Mouse (Mus musculus): Measurements from ENCODE around the gene Dnhd1.
A peak's percentile ranks its signal among the peaks of the same experiment; 100 is the strongest.
"Not testable (repeated sequence)": the region's sequence is repeated elsewhere in the genome, so short reads cannot be mapped to it uniquely, and the experiment has no call there.

Dnhd1 gene

DNA sequence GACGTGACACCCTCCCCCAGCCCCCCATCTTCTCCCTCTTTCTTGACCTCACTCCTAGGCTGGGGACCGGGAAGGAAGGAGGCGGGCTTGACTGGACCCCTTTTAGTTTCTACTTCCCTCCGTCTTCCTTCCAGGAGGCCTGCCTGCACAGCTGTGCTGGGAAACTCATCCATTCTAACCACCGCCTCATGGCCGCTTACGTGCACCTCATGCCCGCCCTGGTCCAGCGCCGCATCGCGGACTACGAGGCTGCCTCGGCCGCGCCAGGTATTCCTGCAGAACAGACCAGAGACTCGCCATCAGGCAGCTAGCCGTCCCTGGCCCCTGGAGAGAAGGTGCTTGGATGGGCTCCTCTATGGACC, 9.8 kb upstream of the Dnhd1 start:
- DNase-seq: no peak

DNA sequence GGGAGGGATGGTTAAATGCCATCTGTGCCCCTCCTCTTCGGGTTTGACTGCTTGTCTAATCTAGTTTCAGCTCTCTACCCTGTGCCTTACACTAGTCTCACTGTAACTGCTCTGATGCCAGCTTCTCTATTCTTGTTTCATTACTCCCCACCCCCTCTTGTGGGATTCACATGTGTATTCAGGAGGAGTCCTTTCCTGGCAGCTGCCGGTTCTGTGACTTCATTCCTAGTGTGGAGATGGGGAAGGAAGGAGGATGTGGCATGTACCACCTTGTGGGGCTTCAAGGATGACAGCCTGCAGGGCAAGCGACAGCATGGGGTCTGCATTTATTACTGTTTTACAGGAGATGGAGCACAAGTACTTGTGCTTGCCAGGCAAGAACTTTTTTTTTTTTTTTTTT, 8.7 kb upstream of the Dnhd1 start:
- DNase-seq: no peak

DNA sequence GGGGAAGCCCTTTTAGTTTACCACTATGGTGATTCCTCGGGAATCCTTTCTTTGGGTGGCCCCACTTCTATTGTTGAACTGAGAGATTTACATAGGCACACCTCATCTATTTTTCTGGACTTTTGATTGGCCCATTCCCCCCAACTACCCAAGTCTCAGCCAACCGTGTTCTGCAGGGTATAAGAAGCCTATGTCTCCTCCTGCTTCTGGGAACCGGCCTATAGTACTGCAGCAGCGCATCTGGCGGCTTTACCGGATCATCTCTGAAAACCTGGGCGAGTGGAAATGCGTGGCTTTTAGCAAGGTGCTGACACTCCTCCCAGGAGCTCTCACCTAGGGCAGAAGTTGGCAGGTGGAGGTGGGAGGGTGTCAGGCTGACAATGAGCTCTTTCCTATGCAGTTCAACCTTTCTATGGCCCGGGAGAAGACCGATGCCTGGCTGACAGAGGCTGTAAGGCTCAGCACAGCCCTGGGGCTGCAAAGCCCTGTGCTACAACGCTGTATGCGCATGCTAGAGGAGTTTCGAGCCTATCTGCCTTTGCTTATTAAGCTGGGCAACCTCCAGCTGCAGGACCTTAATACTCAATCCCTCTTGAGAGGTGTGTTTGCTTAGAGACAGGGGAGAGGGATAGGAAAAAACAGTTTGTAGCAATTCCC, 35.0 kb downstream of the Dnhd1 start:
- no peak for DNase-seq

DNA sequence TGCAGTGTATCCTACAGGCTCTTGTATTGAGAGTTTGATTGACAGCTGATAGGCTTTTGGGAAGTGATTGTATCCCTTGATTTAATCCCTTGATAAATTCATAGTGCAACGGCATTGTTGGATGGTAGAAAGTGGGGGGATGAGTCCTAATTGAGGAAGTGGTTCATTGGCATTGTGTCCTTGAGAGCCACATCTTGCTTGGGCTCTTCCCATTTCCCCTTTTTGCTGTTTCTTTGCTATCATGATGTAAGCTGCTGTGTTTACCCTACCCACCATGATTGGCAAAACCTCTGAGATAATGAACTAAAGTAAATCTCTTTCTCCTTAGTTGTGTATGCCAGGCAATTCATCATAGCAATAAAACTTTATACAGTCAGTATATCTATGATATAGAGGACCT, 40.2 kb downstream of the Dnhd1 start:
- no peak for DNase-seq

DNA sequence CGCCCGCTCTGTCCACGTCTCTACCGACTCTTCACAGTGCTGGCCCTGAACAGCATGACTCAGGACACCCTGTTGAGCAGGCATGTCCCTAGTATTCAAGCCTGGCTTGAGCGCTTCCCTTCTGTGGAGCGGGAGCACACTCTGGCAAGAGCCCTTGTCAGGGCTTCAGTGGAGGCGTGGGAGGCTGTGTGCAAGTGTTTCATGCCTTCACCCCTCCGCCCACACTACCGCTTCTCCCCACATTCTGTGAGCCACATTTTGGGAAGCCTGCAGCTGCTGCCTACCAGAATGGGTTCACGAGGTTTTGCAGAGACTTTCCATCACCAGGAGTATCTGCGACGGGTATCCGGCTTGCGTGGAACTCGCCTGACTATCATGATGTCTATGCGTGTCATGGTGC, 52.6 kb downstream of the Dnhd1 start:
- no peak for DNase-seq

DNA sequence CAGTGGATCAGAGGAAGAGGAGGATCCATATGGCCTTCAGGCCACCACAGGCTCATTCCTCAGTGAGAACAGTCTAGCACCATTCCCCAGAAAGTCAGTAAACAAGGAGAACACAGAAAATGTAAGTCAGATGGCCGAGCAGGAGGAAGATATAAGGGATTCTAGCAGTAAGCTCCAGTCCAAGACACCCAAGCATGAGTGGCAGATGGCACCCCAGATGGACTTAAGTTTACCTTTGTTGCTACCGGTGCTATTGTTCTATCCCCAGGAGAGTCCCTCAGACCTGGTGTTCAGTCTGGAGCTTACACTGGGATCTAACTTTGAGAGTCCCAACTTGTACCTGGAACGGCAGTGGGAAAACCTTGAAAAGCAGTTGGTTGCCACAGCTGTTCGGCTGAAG, 53.2 kb downstream of the Dnhd1 start:
- DNase-seq: no peak

DNA sequence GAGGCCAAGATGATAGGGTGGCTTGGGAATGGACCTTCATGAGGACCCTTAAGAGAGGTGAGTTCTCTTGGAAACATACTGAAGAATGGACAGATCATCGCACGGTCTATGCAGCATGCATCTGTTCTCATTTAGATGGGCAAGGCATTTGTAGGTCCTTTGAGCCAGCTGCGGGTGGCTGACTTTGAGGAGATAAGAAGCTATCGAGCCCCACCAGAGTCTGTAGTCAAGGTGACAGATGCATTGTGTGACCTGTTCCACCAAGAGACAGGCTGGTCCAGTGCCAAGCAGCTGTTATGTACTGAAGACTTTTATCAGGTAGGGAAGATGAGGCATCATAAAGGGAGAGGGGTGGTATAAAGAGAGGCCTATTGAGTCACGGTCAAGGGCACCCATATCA, 58.1 kb downstream of the Dnhd1 start:
- no peak for DNase-seq

DNA sequence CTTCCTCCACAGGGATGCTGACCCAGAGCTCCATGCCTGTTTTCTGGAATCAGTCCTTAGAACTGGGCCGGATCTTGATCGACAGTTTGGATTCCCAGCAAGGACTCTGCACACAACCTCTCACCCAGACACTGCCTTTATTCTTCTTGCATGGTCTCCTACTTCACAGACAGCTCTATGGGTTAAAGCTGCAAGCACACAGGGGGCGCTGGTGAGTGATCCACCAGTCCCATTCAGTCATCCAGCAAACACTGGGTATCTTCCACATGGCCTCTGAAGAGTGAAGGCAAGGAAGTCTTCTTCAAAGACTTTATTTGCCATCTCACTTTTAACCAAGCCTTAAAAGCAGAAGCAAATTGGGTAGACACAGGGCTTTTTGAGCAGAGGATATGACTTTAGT, 64.7 kb downstream of the Dnhd1 start:
- peak in 1 of 2 experiments; percentile 14 for DNase-seq

DNA sequence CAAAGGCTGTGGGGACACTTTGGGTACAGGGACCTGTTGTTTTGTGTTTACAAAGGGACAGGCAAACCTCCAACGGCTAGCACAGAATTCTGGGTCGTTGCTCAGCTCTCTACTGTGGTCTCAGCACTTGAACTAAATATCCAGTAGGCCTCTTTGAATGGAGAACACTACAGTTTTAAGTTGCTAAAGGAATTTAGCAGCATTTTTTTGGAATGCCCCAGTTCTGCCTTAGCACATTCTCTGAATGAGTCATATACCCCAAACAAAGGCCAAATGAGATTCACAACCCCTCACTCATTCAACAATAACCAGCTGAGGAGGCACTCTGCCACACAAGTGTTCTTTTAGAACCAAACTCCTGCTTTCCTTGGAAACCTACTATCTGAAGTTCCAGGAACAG, 71.3 kb downstream of the Dnhd1 start:
- no peak for DNase-seq

DNA sequence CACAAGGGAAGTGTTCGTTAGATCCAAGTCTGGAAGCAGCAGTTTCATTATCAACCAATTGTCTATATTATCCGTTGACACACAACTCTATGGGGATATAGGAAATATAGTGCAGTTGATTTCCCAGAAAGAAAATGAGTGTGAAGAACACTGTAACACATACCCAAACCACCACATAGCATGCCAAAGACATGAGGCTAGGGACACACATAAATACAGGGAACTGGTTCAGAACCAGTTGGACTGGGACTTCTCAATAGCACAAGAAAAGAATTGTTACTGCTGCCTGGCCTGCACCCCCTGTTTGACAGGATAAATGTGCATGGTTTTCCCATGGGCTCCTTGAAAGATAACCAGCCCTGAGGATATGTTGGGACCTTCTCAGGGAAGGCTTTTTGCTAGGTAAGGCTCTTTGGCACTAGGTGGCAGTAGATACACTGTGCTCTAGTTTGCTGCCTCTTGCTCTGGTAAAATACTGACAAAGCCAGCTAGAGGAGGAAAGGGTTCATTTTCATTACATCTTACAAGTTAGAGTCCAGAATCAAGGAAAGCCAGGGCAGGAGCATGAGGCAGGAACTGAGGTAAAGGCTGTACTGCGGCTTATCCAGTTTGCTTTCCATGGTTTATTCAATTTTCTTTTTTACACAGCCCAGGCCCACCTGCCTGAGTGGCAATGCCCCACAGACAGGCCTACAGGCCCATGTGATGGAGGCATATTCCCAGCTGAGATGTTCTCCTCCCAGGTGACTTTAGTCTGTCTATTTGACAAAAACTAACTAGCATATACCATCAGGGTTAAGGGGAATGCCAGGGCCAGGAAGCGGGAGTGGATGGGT, 75.7 kb downstream of the Dnhd1 start:
- DNase-seq: peak; percentile 54 to 57

DNA sequence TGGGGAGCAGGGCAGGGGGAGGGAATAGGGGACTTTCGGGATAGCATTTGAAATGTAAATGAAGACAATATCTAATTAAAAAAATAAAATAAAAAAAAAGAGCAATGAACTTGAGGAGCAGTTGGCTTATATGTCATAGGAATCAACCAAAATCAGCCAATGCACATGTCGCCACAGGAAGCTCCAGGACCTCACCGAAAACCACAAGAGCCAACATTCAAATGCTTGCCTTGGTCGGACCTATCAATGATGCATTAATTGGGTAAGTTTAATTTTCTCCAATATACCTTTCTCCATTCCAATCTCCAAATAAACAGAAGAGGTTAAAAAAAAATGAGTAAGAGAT, 76.3 kb downstream of the Dnhd1 start:
- no peak for DNase-seq

DNA sequence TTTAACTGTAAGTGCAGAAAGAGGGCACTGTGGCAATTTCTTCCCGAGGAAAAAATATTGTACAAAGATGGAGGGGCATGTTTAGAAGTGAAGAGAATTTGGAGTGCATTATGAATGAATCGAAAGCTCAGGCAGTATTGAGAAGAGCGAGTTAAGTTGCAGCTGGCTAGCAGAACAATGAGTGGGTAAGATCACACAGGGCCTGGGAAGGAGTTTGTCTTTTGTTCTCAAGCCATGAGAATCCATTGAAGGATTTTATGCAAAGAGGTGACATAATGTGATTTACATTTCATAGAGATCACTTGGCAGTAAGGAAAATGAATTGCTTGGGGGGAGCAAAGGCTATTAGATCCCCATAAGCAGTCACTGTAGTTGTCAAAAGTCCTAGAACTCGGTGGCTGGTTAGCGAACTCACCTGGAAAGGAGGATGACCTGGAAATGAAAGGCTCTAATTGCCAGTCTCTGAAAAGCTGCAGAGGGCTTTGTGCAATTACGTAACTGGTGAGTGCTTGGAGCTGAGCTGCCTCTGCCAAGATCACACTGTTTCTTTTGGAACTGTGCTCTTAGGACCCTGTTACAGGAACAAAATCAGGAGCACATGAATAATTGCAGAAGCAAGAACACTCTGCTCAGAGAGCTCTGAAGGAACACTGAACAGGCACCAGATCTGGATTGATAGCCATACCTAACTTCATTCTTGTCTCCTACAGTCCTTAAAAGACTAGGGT, 78.2 kb downstream of the Dnhd1 start:
- no peak for DNase-seq

DNA sequence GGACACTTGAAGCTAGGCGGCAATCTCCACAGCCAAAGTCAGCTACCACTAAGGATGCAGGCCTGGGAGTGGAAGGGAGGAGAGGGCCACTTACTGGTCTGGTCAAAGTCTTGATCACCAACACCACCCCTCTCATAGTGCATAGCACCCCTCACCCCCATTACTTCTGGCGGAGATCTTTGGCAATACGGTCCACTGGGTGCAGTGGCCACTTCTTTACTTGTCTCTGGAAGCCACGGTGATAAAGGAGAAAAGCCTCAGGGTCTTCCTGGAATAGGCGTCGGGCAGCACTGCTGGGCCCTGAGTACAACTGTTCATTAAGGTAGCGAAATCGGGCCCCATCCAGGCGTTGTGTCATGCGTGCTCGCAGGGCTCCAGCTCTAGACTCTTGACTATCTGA, 83.2 kb downstream of the Dnhd1 start:
- no peak for DNase-seq

DNA sequence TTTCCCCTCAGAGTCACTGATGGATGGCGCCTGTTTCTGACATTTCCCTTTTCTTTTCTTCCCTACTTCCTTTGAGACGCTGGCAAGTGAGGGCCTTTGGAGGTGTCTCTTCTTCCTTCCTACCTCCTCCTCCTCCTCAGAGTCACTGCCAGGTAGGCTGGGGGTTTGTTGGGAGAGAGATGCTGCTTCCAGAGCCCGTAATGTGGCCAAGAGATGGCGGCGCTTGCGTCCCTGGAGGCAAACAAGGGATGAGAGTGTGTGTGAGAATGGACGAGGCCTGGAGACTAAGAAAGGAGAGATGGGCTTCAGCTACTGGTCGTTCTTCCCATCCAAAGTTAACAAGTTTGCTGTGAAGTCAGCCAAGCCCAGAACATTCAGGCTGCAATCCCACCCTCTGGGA, 84.2 kb downstream of the Dnhd1 start:
- DNase-seq: no peak

DNA sequence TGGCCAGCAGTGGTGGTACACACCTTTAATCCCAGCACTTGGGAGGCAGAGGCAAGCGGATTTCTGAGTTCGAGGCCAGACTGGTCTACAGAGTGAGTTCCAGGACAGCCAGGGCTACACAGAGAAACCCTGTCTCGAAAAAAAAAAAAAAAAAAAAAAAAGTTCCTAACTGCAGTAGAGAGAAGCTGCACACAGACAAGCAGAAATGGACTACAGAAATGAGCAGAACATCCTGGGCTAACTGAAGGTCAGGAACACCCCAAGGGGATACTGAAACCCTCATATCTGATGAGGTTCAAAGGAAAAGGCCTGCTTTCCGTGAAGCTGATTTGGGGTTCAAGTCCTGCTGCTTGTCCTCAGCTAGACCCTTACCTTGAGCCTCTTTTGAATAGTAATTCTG, 84.8 kb downstream of the Dnhd1 start:
- DNase-seq: not testable (repeated sequence)

DNA sequence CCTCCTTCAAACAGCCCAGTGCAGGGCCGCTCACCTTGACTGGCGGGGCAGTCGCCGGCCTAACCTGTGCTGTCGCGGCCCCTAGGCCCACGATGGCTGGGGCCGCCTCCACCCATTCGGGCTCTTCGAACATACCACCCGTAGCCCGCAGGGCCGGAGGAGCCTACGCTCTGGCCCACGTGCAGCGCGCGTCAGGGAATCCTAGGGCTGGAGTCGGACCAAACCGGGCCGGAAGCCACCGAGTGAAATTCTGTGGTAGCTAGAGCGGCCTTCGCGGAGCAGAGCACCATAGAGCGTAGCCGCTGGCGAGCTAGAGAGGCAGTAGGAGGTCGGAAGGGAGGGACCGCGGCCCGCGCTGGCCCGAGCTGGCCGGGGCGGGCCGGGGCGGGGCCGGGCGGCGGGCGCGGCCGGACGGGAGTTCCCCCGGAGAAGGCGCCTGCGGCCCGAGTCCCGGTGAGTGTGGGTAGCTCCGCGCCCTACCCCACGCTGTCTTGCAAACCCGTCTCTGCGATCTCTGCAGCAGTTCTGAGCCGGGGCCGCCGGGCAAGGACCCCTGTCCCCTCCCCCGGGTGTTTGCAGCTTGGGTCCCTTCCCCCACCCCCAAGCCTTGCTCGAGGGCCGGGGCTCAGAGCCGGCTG, 85.8 kb downstream of the Dnhd1 start, which contains the start of gene Ilk:
Gene Ilk, plus strand, starts transcription at position 329 of the 638 bp plus-strand sequence.
- peak; percentile 86 for DNase-seq

DNA sequence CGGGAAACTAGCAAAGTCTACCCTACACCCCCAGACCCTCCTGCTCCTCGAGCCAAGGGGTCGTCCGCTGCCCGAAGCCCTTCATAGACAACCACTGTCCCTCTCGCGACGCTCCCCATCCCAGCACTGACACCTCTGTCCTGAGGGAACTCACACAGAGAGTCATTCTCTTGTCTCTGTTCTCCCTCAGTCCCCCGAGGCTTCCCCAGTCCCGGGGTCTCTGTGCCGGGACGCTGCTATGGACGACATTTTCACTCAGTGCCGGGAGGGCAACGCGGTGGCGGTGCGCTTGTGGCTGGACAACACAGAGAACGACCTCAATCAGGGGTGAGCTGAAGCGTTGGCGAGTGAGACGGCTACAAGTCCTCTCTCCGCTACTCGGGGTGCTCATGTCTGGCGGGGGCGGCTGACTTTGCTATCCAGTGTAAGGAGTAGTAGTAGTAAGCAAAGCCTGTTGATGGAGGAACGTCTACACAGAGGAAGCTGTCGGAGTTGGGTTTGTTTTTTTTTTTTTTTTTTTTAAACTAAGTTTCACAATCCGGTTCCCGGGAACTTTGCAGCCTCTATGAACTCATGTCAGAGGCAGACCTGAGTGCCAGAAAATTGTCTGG, 86.4 kb downstream of the Dnhd1 start, which contains the start of gene Rrp8:
Gene Rrp8, minus strand, starts transcription at position 475 of the 611 bp plus-strand sequence.
- DNase-seq: peak; percentile 43 to 52

DNA sequence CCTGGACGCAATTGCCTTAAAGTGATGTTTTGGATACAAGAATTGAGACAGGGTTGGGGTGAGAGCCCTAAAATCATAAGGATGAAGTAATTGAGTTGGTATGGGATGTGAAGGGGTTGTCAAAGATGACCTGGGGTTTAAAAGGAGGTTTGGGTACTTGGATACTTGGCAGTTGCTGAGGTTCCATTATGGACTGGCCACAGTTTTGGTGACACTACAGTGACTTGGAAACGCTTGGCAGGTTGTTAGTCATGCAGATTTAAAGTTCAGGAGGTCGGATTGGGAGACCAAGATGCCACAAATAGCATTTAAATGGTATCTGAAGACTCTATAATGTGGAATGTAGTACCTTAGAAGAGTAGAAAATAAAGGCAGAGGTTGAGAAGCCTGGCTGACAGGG, 87.0 kb downstream of the Dnhd1 start:
- no peak for DNase-seq

DNA sequence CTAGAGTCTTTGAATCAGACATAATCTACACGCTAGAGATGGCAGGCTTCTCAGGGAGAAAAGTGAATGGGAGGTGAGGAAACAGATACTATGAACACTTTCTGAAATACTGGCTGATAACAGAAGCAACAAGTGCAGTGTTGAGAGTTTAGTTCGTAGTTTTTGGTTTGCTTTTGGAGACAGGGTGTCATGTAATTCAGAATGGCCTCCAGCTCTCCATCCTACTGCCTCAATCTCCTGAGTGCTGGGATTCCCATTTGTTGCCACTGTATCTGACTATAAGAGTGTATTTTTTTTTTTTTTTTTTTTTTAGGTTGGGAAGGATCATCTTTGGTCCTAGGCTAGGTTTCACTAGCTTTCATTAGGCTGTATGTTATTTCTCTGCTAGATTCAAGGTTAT, 87.7 kb downstream of the Dnhd1 start:
- DNase-seq: no peak

DNA sequence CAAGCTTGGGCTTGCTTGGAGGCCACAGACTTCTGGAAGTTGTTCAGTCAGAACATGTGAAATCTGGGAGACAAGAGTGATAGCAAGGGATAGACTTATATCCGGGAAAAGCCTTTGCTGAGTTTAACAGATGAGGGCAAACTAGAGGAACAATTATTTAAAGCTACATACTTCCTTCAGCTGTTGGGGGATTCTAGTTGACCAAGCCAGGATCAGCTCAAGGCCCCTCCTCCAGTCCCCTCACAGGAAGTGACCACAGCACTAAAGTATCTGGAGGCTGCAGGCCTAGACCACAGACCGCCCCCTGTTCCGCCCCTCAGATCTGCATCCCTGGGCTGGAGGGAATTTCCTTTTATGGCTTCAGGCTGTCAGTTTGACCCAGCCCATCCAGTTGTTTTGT, 88.3 kb downstream of the Dnhd1 start:
- no peak for DNase-seq

DNA sequence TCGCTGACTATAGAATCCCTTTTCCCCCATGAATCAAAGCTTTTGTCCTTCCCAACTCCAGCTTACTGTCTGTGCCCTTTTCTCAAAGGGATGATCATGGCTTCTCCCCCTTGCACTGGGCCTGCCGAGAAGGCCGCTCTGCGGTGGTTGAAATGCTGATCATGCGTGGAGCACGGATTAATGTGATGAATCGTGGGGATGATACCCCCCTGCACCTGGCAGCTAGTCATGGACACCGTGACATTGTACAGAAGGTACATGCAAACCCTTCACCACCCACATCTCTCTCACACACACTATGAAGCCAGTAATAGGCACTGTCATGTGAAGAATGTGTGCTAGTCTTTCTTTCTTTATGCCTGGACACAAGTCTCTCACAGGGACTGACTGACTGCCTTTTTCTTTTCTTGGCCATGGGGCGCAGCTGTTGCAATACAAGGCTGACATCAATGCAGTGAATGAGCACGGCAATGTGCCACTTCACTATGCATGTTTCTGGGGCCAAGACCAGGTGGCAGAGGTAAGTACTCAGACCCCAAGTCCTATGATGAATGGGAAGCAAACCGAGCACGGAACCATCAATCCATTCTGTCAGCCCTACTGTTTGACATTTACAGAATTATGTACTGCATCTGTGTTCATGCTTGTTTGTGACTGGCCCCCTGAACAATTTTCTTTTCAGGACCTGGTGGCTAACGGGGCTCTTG, 89.6 kb downstream of the Dnhd1 start:
- no peak for DNase-seq

DNA sequence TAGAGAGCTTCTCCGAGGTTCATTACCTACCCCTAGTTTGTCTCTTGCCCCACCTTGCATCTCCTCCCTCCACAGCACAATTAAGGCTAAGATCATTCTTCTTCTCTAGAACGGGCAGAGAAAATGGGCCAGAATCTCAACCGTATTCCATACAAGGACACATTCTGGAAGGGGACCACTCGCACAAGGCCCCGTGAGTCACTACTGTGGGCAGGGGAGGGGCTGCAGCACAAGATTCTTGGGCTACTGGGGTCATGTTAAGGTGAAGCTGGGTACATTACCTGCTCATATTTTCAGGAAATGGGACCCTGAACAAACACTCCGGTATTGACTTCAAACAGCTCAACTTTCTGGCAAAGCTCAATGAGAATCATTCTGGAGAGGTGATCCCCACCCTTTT, 90.2 kb downstream of the Dnhd1 start:
- no peak for DNase-seq
